Mouse (Mus musculus): Measurements from ENCODE around the gene Fam171a1. TPM values are rescaled to one million over a fixed set of nuclear protein-coding genes. Genes with fewer than 3 reads are reported as not detected.
A peak's percentile ranks its signal among the peaks of the same experiment; 100 is the strongest.

Gene Fam171a1
- polyA plus RNA-seq, 1 experiment from 2014 or later, result 52.4 TPM

- 76% methylated on average over 9 of the region's 9 CpGs for WGBS
- DNase-seq (ENCODE audit: low spot score), result no peak
- Histone ChIP-seq H3K4me1 (replicated peaks; ENCODE audit: control insufficient read depth, insufficient read depth, low read length) (peaks cover 18% of the 10 kb centered on the region), H3K4me3 (replicated peaks; ENCODE audit: low read length) (no peak overlapping the region), H3K9ac (no peak overlapping the region), H3K27ac (no peak overlapping the region), H3K4me2 (replicated peaks) (no peak overlapping the region), H3K9me3 (ENCODE audit: control insufficient read depth, low read length) (no peaks in the 10 kb centered on the region), H3K36me3 (replicated peaks; ENCODE audit: control insufficient read depth, insufficient read depth) (no peaks in the 10 kb centered on the region), H3K27me3 (ENCODE audit: control insufficient read depth, insufficient read depth, low read length) (no peaks in the 10 kb centered on the region)
- ATAC-seq (ENCODE audit: low FRiP score), result no peak
Measured at GRCm38 (mm10) chr2:3132473-3132872, 18.4 kb downstream of the Fam171a1 start.

GRCm38 (mm10) chr2:3134580-3135296 is 20.7 kb downstream of the Fam171a1 start:
- Histone ChIP-seq H3K36me3 (replicated peaks; ENCODE audit: control insufficient read depth, insufficient read depth) (no peaks in the 10 kb centered on the region), H3K27me3 (ENCODE audit: control insufficient read depth, insufficient read depth, low read length) (no peaks in the 10 kb centered on the region), H3K4me2 (replicated peaks) (no peak overlapping the region), H3K9ac (no peak overlapping the region), H3K9me3 (ENCODE audit: control insufficient read depth, low read length) (no peaks in the 10 kb centered on the region), H3K4me3 (replicated peaks; ENCODE audit: low read length) (no peak overlapping the region), H3K27ac (no peak overlapping the region), H3K4me1 (replicated peaks; ENCODE audit: control insufficient read depth, insufficient read depth, low read length) (peaks cover 18% of the 10 kb centered on the region)
- DNase-seq (ENCODE audit: low spot score) (no peak), ATAC-seq (ENCODE audit: low FRiP score) (peak; percentile 29; the same call in 1 of the 2 replicates)
- WGBS, result 32% methylated on average over 12 of the region's 12 CpGs

DNA sequence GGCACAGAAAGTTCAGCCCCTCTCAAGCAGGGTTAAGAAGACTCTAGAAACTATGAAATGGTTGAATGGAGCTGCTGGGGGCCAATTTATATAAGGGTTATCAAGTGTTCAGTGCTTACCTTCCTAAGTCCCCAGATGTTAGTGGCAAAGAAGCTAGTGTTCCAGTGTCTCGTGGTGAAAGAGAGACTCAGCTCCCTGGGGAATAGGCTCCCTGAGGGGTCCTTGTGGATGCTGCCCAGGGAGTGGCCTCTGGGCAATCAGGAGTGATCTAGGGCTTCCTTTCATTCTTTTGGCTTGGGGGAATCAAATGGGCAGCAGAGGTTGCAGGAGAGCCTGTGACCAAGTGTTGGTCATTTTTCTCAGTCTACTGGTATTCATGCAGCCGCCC is 21.3 kb downstream of the Fam171a1 start:
- Histone ChIP-seq H3K4me1 (replicated peaks; ENCODE audit: control insufficient read depth, insufficient read depth, low read length) (peaks cover 23% of the 10 kb centered on the region), H3K4me3 (replicated peaks; ENCODE audit: low read length) (no peak overlapping the region), H3K27me3 (ENCODE audit: control insufficient read depth, insufficient read depth, low read length) (no peaks in the 10 kb centered on the region), H3K9me3 (ENCODE audit: control insufficient read depth, low read length) (no peaks in the 10 kb centered on the region), H3K4me2 (replicated peaks) (no peak overlapping the region), H3K27ac (no peak overlapping the region), H3K36me3 (replicated peaks; ENCODE audit: control insufficient read depth, insufficient read depth) (no peaks in the 10 kb centered on the region), H3K9ac (no peak overlapping the region)
- no peak for DNase-seq (ENCODE audit: low spot score)
- 38% methylated on average over 2 of the region's 2 CpGs for WGBS
- no peak for ATAC-seq (ENCODE audit: low FRiP score)

- no peak overlapping the region for H3K27ac ChIP-seq
- no peaks in the 10 kb centered on the region for H3K27me3 ChIP-seq (ENCODE audit: control insufficient read depth, insufficient read depth, low read length)
- H3K9me3 ChIP-seq (ENCODE audit: control insufficient read depth, low read length), result no peaks in the 10 kb centered on the region
- no peaks in the 10 kb centered on the region for H3K36me3 ChIP-seq (replicated peaks; ENCODE audit: control insufficient read depth, insufficient read depth)
- no peak overlapping the region for H3K4me2 ChIP-seq (replicated peaks)
- ATAC-seq (ENCODE audit: low FRiP score) (no peak), DNase-seq (ENCODE audit: low spot score) (no peak)
- peaks cover 27% of the 10 kb centered on the region for H3K4me1 ChIP-seq (replicated peaks; ENCODE audit: control insufficient read depth, insufficient read depth, low read length)
- H3K4me3 ChIP-seq (replicated peaks; ENCODE audit: low read length), result no peak overlapping the region
- no peak overlapping the region for H3K9ac ChIP-seq
- 85% methylated on average over 2 of the region's 2 CpGs for WGBS
Measured at GRCm38 (mm10) chr2:3138308-3138707, 24.3 kb downstream of the Fam171a1 start.

GRCm38 (mm10) chr2:3139065-3139464 is 25.0 kb downstream of the Fam171a1 start:
- Histone ChIP-seq H3K4me3 (replicated peaks; ENCODE audit: low read length) (no peak overlapping the region), H3K9me3 (ENCODE audit: control insufficient read depth, low read length) (no peaks in the 10 kb centered on the region), H3K27ac (0 out of 2 replicates have a peak overlapping the region, but pooled peaks have one; percentile 62), H3K4me2 (replicated peaks) (no peak overlapping the region), H3K36me3 (replicated peaks; ENCODE audit: control insufficient read depth, insufficient read depth) (no peaks in the 10 kb centered on the region), H3K27me3 (ENCODE audit: control insufficient read depth, insufficient read depth, low read length) (no peaks in the 10 kb centered on the region), H3K4me1 (replicated peaks; ENCODE audit: control insufficient read depth, insufficient read depth, low read length) (peaks cover 26% of the 10 kb centered on the region), H3K9ac (no peak overlapping the region)
- ATAC-seq (ENCODE audit: low FRiP score), result no peak
- WGBS, result 80% methylated on average over 2 of the region's 2 CpGs
- no peak for DNase-seq (ENCODE audit: low spot score)

DNA sequence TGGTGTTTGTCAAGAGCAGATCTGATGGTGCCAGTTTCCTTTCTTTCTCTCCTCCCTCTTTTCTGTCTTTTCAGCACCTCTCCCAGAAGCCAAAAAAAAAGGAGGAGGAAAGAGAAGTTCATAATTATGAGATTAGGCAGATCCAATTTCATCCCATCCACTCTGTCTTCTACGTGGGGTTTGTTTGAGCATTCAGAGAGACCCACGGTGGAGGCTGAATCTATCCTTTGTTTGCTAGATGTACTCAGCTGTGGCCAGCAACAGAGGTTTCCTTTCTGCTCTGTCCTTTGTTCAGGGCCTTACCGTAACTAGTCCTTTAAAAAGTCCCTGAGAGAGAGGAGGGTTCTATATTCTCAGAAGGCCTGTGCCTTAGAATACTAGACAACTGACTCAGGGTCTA is 25.6 kb downstream of the Fam171a1 start:
- H3K36me3 ChIP-seq (replicated peaks; ENCODE audit: control insufficient read depth, insufficient read depth), result no peaks in the 10 kb centered on the region
- H3K4me2 ChIP-seq (replicated peaks), result no peak overlapping the region
- H3K27me3 ChIP-seq (ENCODE audit: control insufficient read depth, insufficient read depth, low read length), result no peaks in the 10 kb centered on the region
- no peak overlapping the region for H3K4me3 ChIP-seq (replicated peaks; ENCODE audit: low read length)
- 7% methylated on average over 3 of the region's 3 CpGs for WGBS
- no peaks in the 10 kb centered on the region for H3K9me3 ChIP-seq (ENCODE audit: control insufficient read depth, low read length)
- H3K27ac ChIP-seq, result peak overlapping the region; percentile 62; the same call in 1 of the 2 replicates
- no peak for DNase-seq (ENCODE audit: low spot score)
- H3K4me1 ChIP-seq (replicated peaks; ENCODE audit: control insufficient read depth, insufficient read depth, low read length), result peaks cover 21% of the 10 kb centered on the region; the same call in 1 of the 2 replicates
- H3K9ac ChIP-seq, result no peak overlapping the region
- ATAC-seq (ENCODE audit: low FRiP score), result no peak

DNA sequence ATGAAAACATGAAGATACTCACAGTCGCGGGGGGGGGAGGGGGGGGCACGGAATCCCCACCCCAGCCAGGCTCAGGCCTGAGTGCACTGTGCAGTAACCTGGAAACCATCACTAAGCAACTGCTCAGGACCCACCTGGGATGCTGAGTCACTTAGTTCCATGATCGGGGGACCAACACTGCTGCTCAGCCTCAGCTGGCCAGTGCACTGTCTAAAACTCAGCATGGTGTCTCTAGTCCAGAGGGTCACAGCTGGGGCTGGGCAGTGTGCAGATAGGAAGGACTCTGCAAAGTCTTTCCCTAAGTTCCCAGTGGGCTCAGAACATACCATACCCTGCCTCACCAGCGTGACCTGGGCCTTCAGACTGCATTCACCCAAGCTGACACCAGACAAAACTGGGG is 26.6 kb downstream of the Fam171a1 start:
- ATAC-seq (ENCODE audit: low FRiP score) (peak; percentile 42; the same call in 1 of the 2 replicates), DNase-seq (ENCODE audit: low spot score) (no peak)
- H3K4me2 ChIP-seq (replicated peaks), result no peak overlapping the region
- no peak overlapping the region for H3K27ac ChIP-seq
- H3K4me3 ChIP-seq (replicated peaks; ENCODE audit: low read length), result no peak overlapping the region
- WGBS, result 50% methylated on average over 5 of the region's 5 CpGs
- H3K36me3 ChIP-seq (replicated peaks; ENCODE audit: control insufficient read depth, insufficient read depth), result no peaks in the 10 kb centered on the region
- 0 out of 2 replicates have a peak, but pooled peaks cover 12% of the 10 kb centered on the region for H3K4me1 ChIP-seq (replicated peaks; ENCODE audit: control insufficient read depth, insufficient read depth, low read length)
- H3K9me3 ChIP-seq (ENCODE audit: control insufficient read depth, low read length), result no peaks in the 10 kb centered on the region
- H3K9ac ChIP-seq, result no peak overlapping the region
- no peaks in the 10 kb centered on the region for H3K27me3 ChIP-seq (ENCODE audit: control insufficient read depth, insufficient read depth, low read length)

GRCm38 (mm10) chr2:3141804-3142203 is 27.8 kb downstream of the Fam171a1 start:
- H3K4me1 ChIP-seq (replicated peaks; ENCODE audit: control insufficient read depth, insufficient read depth, low read length), result 0 out of 2 replicates have a peak, but pooled peaks cover 12% of the 10 kb centered on the region
- H3K36me3 ChIP-seq (replicated peaks; ENCODE audit: control insufficient read depth, insufficient read depth), result no peaks in the 10 kb centered on the region
- no peak overlapping the region for H3K4me2 ChIP-seq (replicated peaks)
- 90% methylated on average over 4 of the region's 4 CpGs for WGBS
- DNase-seq (ENCODE audit: low spot score), result no peak
- no peak for ATAC-seq (ENCODE audit: low FRiP score)
- no peak overlapping the region for H3K4me3 ChIP-seq (replicated peaks; ENCODE audit: low read length)
- H3K27me3 ChIP-seq (ENCODE audit: control insufficient read depth, insufficient read depth, low read length), result no peaks in the 10 kb centered on the region
- no peaks in the 10 kb centered on the region for H3K9me3 ChIP-seq (ENCODE audit: control insufficient read depth, low read length)
- H3K9ac ChIP-seq, result no peak overlapping the region
- H3K27ac ChIP-seq, result no peak overlapping the region

DNA sequence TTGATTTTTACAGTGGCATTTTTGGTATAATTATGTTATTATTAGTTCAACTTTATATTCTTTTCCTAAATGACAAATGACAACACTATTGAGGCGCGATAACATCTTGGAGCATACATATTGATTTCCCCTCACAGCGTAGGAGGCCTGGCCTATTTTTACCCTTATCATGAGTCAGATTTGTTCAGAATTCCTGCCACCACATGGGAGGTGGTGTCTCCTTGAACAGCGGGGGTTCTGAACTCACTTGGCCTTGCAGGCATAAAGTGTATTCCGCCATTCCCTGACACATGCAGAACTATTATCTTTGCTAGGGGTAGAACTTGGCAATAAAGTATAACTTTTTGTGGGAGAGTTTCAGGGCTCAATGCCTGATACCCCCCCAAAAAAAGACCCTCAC is 30.3 kb downstream of the Fam171a1 start:
- Histone ChIP-seq H3K4me3 (replicated peaks; ENCODE audit: low read length) (no peak overlapping the region), H3K27me3 (ENCODE audit: control insufficient read depth, insufficient read depth, low read length) (no peaks in the 10 kb centered on the region), H3K9ac (no peak overlapping the region), H3K4me2 (replicated peaks) (no peak overlapping the region), H3K36me3 (replicated peaks; ENCODE audit: control insufficient read depth, insufficient read depth) (no peaks in the 10 kb centered on the region), H3K9me3 (ENCODE audit: control insufficient read depth, low read length) (no peaks in the 10 kb centered on the region), H3K27ac (no peak overlapping the region), H3K4me1 (replicated peaks; ENCODE audit: control insufficient read depth, insufficient read depth, low read length) (0 out of 2 replicates have a peak, but pooled peaks cover 12% of the 10 kb centered on the region)
- WGBS, result 90% methylated on average over 5 of the region's 5 CpGs
- ATAC-seq (ENCODE audit: low FRiP score) (no peak), DNase-seq (ENCODE audit: low spot score) (no peak)

All from hindbrain, embryonic 14.5 days (tissue).